Mouse (Mus musculus): ENCODE measurements around the gene Prkag3. TPM values are rescaled to one million over a fixed set of nuclear protein-coding genes. Genes with fewer than 3 reads are reported as not detected.

The Prkag3 gene
- polyA plus RNA-seq, 1 experiment: 0.06 TPM

- Histone ChIP-seq H3K36me3 (ENCODE audit: control insufficient read depth, insufficient read depth, low read length) (peaks cover 6% of the 10 kb centered on the region), H3K4me1 (ENCODE audit: control insufficient read depth, insufficient read depth, insufficient read length) (no peaks in the 10 kb centered on the region; the same call in 1 of the 2 replicates), H3K27ac (ENCODE audit: insufficient read depth, low read length) (no peak overlapping the region), H3K4me3 (ENCODE audit: extremely low read depth, insufficient read depth, insufficient read length) (no peak overlapping the region), H3K27me3 (ENCODE audit: control insufficient read depth, insufficient read depth, low read length) (no peaks in the 10 kb centered on the region)
- WGBS: 98% methylated on average over 6 of the region's 6 CpGs
- no peak for DNase-seq (ENCODE audit: low read depth in 1 of 2, low spot score in 2 of 2)
- no peak for TF ChIP-seq POLR2A (IDR thresholded peaks at IDR 0.05; ENCODE audit: low read depth, low read length)
- no peak for TF ChIP-seq CTCF (IDR thresholded peaks at IDR 0.05; ENCODE audit: extremely low read depth, insufficient read depth, insufficient read length, insufficient replicate concordance)
Observed at GRCm38 (mm10) chr1:74697416-74697815, 51.6 kb downstream of the Prkag3 start.

GRCm38 (mm10) chr1:74695836-74696235, 53.2 kb downstream of the Prkag3 start:
- Histone ChIP-seq H3K27me3 (ENCODE audit: control insufficient read depth, insufficient read depth, low read length) (no peaks in the 10 kb centered on the region), H3K36me3 (ENCODE audit: control insufficient read depth, insufficient read depth, low read length) (peaks cover 6% of the 10 kb centered on the region)

GRCm38 (mm10) chr1:74693891-74694583, 55.0 kb downstream of the Prkag3 start:
- H3K27me3 ChIP-seq (ENCODE audit: control insufficient read depth, insufficient read depth, low read length): no peaks in the 10 kb centered on the region
- H3K4me1 ChIP-seq (ENCODE audit: control insufficient read depth, insufficient read depth, insufficient read length): no peaks in the 10 kb centered on the region
- no peak overlapping the region for H3K27ac ChIP-seq (ENCODE audit: insufficient read depth, low read length)
- H3K36me3 ChIP-seq (ENCODE audit: control insufficient read depth, insufficient read depth, low read length): peaks cover 14% of the 10 kb centered on the region
- no peak for TF ChIP-seq POLR2A (IDR thresholded peaks at IDR 0.05; ENCODE audit: low read depth, low read length)
- no peak for TF ChIP-seq CTCF (IDR thresholded peaks at IDR 0.05; ENCODE audit: extremely low read depth, insufficient read depth, insufficient read length, insufficient replicate concordance)
- DNase-seq (ENCODE audit: low read depth in 1 of 2, low spot score in 2 of 2): no peak
- WGBS: 88% methylated on average over 8 of the region's 8 CpGs
- H3K4me3 ChIP-seq (ENCODE audit: extremely low read depth, insufficient read depth, insufficient read length): no peak overlapping the region

More at GRCm38 (mm10) chr1:74695836-74696235, 53.2 kb downstream of the Prkag3 start:
- no peak overlapping the region for H3K27ac ChIP-seq (ENCODE audit: insufficient read depth, low read length)
- no peak overlapping the region for H3K4me3 ChIP-seq (ENCODE audit: extremely low read depth, insufficient read depth, insufficient read length)
- H3K4me1 ChIP-seq (ENCODE audit: control insufficient read depth, insufficient read depth, insufficient read length): no peaks in the 10 kb centered on the region
- no peak for DNase-seq (ENCODE audit: low read depth in 1 of 2, low spot score in 2 of 2)
- WGBS: 96% methylated on average over 4 of the region's 4 CpGs
- TF ChIP-seq POLR2A (IDR thresholded peaks at IDR 0.05; ENCODE audit: low read depth, low read length): no peak

Other genes with a start within 250 kb of the Prkag3 start
- 12.6 and 14.8 TPM in 2 replicates for gene Cnot9, start 243.2 kb downstream of the Prkag3 start, polyA plus RNA-seq (2012; rRNA removed)
- not detected in 2 replicates for gene Plcd4, start 206.3 kb downstream of the Prkag3 start, polyA plus RNA-seq (2012; rRNA removed)
- 2.5 and 2.7 TPM in 2 replicates for gene Usp37, start 204.9 kb downstream of the Prkag3 start, polyA plus RNA-seq (2012; rRNA removed)
- gene Zfp142, start 161.0 kb downstream of the Prkag3 start, polyA plus RNA-seq (2012; rRNA removed): 13.5 and 14.2 TPM in 2 replicates
- 7.9 and 9.3 TPM in 2 replicates for gene Bcs1l, start 160.9 kb downstream of the Prkag3 start, polyA plus RNA-seq (2012; rRNA removed)
- 31.4 and 33.5 TPM in 2 replicates for gene Rnf25, start 147.8 kb downstream of the Prkag3 start, polyA plus RNA-seq (2012; rRNA removed)
- 0.56 and 0.92 TPM in 2 replicates for gene Stk36, start 147.8 kb downstream of the Prkag3 start, polyA plus RNA-seq (2012; rRNA removed)
- 10.4 and 13.4 TPM in 2 replicates for gene Ttll4, start 87.5 kb downstream of the Prkag3 start, polyA plus RNA-seq (2012; rRNA removed)
- 23.2 and 25.0 TPM in 2 replicates for gene Cyp27a1, start 35.6 kb downstream of the Prkag3 start, polyA plus RNA-seq (2012; rRNA removed)
- 1.9 and 2.0 TPM in 2 replicates for gene Wnt6, start 22.7 kb upstream of the Prkag3 start, polyA plus RNA-seq (2012; rRNA removed)
- 3.1 and 3.2 TPM in 2 replicates for gene Wnt10a, start 42.3 kb upstream of the Prkag3 start, polyA plus RNA-seq (2012; rRNA removed)
- gene Cdk5r2, start 105.7 kb upstream of the Prkag3 start, polyA plus RNA-seq (2012; rRNA removed): not detected in 2 replicates
- 0.08 TPM in 1 of 2 replicates, not detected in the other for gene Fev, start 136.2 kb upstream of the Prkag3 start, polyA plus RNA-seq (2012; rRNA removed)
- gene Cryba2, start 143.9 kb upstream of the Prkag3 start, polyA plus RNA-seq (2012; rRNA removed): not detected in 2 replicates
- gene Cfap65, start 186.4 kb upstream of the Prkag3 start, polyA plus RNA-seq (2012; rRNA removed): not detected in 2 replicates
- 0.18 and 0.26 TPM in 2 replicates for gene Ihh, start 202.5 kb upstream of the Prkag3 start, polyA plus RNA-seq (2012; rRNA removed)